Mouse (Mus musculus): ENCODE data around the gene Gm7168.
"Not testable (repeated sequence)": the region's sequence is repeated elsewhere in the genome, so short reads cannot be mapped to it uniquely, and the experiment has no call there.

Gm7168 gene

GRCm38 (mm10) chr17:13948073-13948472, at the start of gene Gm7168:
Gm7168 (plus strand) TSS chr17:13948373.
- in situ Hi-C loops (cut with MboI, MseI): not testable (repeated sequence)

GRCm38 (mm10) chr17:13898838-13899237, 49.3 kb upstream of the Gm7168 start:
- in situ Hi-C loops (cut with MboI, MseI): no loop called here

GRCm38 (mm10) chr17:13899241-13899640, 48.9 kb upstream of the Gm7168 start:
- in situ Hi-C loops (cut with MboI, MseI): no loop called here

- in situ Hi-C loops (cut with MboI, MseI): no loop called here
These were observed 44.4 kb upstream of the Gm7168 start for GRCm38 (mm10) chr17:13903793-13904192.

GRCm38 (mm10) chr17:13907082-13907481, 41.1 kb upstream of the Gm7168 start:
- in situ Hi-C loops (cut with MboI, MseI): no loop called here

- in situ Hi-C loops (cut with MboI, MseI): no loop called here
These were observed 40.5 kb upstream of the Gm7168 start for GRCm38 (mm10) chr17:13907681-13908080.

GRCm38 (mm10) chr17:13913951-13914350, 34.2 kb upstream of the Gm7168 start:
- in situ Hi-C loops (cut with MboI, MseI): no loop called here

GRCm38 (mm10) chr17:13914531-13914930, 33.6 kb upstream of the Gm7168 start:
- in situ Hi-C loops (cut with MboI, MseI): no loop called here

GRCm38 (mm10) chr17:13920771-13921170, 27.4 kb upstream of the Gm7168 start:
- in situ Hi-C loops (cut with MboI, MseI): no loop called here

GRCm38 (mm10) chr17:13923418-13923817, 24.8 kb upstream of the Gm7168 start:
- in situ Hi-C loops (cut with MboI, MseI): no loop called here

GRCm38 (mm10) chr17:13924588-13924987, 23.6 kb upstream of the Gm7168 start:
- in situ Hi-C loops (cut with MboI, MseI): no loop called here

GRCm38 (mm10) chr17:13925931-13926330, 22.2 kb upstream of the Gm7168 start:
- in situ Hi-C loops (cut with MboI, MseI): no loop called here

GRCm38 (mm10) chr17:13930421-13930820, 17.8 kb upstream of the Gm7168 start:
- in situ Hi-C loops (cut with MboI, MseI): no loop called here

GRCm38 (mm10) chr17:13935364-13935763, 12.8 kb upstream of the Gm7168 start:
- in situ Hi-C loops (cut with MboI, MseI): not testable (repeated sequence)

- in situ Hi-C loops (cut with MboI, MseI): no loop called here
These were observed 10.4 kb upstream of the Gm7168 start for GRCm38 (mm10) chr17:13937787-13938186.

GRCm38 (mm10) chr17:13938652-13939051, 9.5 kb upstream of the Gm7168 start:
- in situ Hi-C loops (cut with MboI, MseI): no loop called here

- in situ Hi-C loops (cut with MboI, MseI): not testable (repeated sequence)
These were observed 8.9 kb upstream of the Gm7168 start for GRCm38 (mm10) chr17:13939231-13939630.

- in situ Hi-C loops (cut with MboI, MseI): no loop called here
These were observed 7.7 kb upstream of the Gm7168 start for GRCm38 (mm10) chr17:13940487-13940886.

GRCm38 (mm10) chr17:13951570-13951969, 3.4 kb downstream of the Gm7168 start:
- in situ Hi-C loops (cut with MboI, MseI): loop anchor here (5.0 kb wide), 1 partner anchor 101 kb away; no protein-coding TSS in a partner anchor

GRCm38 (mm10) chr17:13958129-13958528, 10.0 kb downstream of the Gm7168 start:
- in situ Hi-C loops (cut with MboI, MseI): not testable (repeated sequence)

GRCm38 (mm10) chr17:13962245-13962644, 14.1 kb downstream of the Gm7168 start:
- in situ Hi-C loops (cut with MboI, MseI): not testable (repeated sequence)

GRCm38 (mm10) chr17:13965048-13965447, 16.9 kb downstream of the Gm7168 start:
- in situ Hi-C loops (cut with MboI, MseI): not testable (repeated sequence)

- in situ Hi-C loops (cut with MboI, MseI): loop anchor here (5.0 kb wide), 1 partner anchor 62 kb away; no protein-coding TSS in a partner anchor
These were observed 21.7 kb downstream of the Gm7168 start for GRCm38 (mm10) chr17:13969917-13970316.

GRCm38 (mm10) chr17:13970796-13971195, 22.6 kb downstream of the Gm7168 start:
- in situ Hi-C loops (cut with MboI, MseI): loop anchor here (5.0 kb wide), 1 partner anchor 62 kb away; no protein-coding TSS in a partner anchor

All from T-helper 1 cell (primary cell).